8 mouse cellular contexts compared by ENCODE assay signal in genomic region chr11:84957171-84957570, GRCm38 (mm10). TPM values are rescaled to one million over a fixed set of nuclear protein-coding genes. Genes with fewer than 3 reads are reported as not detected.
DNase-seq lines count a peak whose midpoint lies in the region; ATAC-seq and TF ChIP-seq lines count a peak whose summit lies in the region.

No protein-coding gene starts in this region.

- no peak for TF ChIP-seq POLR2A in cerebellum, adult 2 months (IDR thresholded peaks at IDR 0.05; ENCODE audit: borderline replicate concordance, insufficient read depth, low read length)

- H3K27ac ChIP-seq in cerebellum, adult 2 months (ENCODE audit: insufficient read depth, low read length): peak overlapping the region; percentile 19; the same call in 1 of the 2 replicates
- no peak overlapping the region for H3K27ac ChIP-seq in lung, embryonic 14.5 days (ENCODE audit: low read depth)
- no peak overlapping the region for H3K27ac ChIP-seq in limb, embryonic 11.5 days (replicated peaks; ENCODE audit: low read depth, low read length)
- H3K27ac ChIP-seq in stomach, embryonic 15.5 days: no peak overlapping the region

- 5% methylated on average over 15 of the region's 15 CpGs for WGBS in cerebellum, adult 2 months
- 3% methylated on average over 15 of the region's 15 CpGs for WGBS in lung, embryonic 14.5 days
- 6% methylated on average over 15 of the region's 15 CpGs for WGBS in limb, embryonic 11.5 days
- 3% methylated on average over 15 of the region's 15 CpGs for WGBS in stomach, embryonic 15.5 days

- peaks cover 17% of the 10 kb centered on the region for H3K4me1 ChIP-seq in cerebellum, adult 2 months (ENCODE audit: control insufficient read depth, insufficient read depth, low read length)
- no peaks in the 10 kb centered on the region for H3K4me1 ChIP-seq in lung, embryonic 14.5 days (ENCODE audit: insufficient read depth)
- H3K4me1 ChIP-seq in limb, embryonic 11.5 days (ENCODE audit: control insufficient read depth, insufficient read depth, low read length): 0 out of 2 replicates have a peak, but pooled peaks cover 5% of the 10 kb centered on the region
- peaks cover 7% of the 10 kb centered on the region for H3K4me1 ChIP-seq in stomach, embryonic 15.5 days

- DNase-seq in cerebellum, adult 2 months: peak in 1 of 2 experiments; percentile 25
- DNase-seq in cerebellum, adult 9-11 months: no peak
- no peak for DNase-seq in lung, embryonic 14.5 days
- DNase-seq in lung, adult 18-20 months: no peak
- no peak for DNase-seq in limb, embryonic 11.5 days (ENCODE audit: low spot score)
- no peak for DNase-seq in adrenal gland, adult 2 months

- no peaks in the 10 kb centered on the region for H3K36me3 ChIP-seq in lung, embryonic 14.5 days (ENCODE audit: insufficient read depth)
- no peaks in the 10 kb centered on the region for H3K36me3 ChIP-seq in limb, embryonic 11.5 days (ENCODE audit: control insufficient read depth, insufficient read depth, low read length)
- no peaks in the 10 kb centered on the region for H3K36me3 ChIP-seq in stomach, embryonic 15.5 days

- H3K4me3 ChIP-seq in cerebellum, adult 2 months (replicated peaks; ENCODE audit: insufficient read depth, low read depth, low read length): peak overlapping the region; percentile 85
- peak overlapping the region; percentile 17; the same call in 1 of the 2 replicates for H3K4me3 ChIP-seq in lung, embryonic 14.5 days (ENCODE audit: low read depth, low read length)
- peak overlapping the region; percentile 14; the same call in 1 of the 2 replicates for H3K4me3 ChIP-seq in limb, embryonic 11.5 days (ENCODE audit: low read depth, low read length)
- peak overlapping the region; percentile 25; the same call in 1 of the 2 replicates for H3K4me3 ChIP-seq in stomach, embryonic 15.5 days (replicated peaks)

- no peak for TF ChIP-seq CTCF in cerebellum, adult 2 months (IDR thresholded peaks at IDR 0.05; ENCODE audit: borderline replicate concordance, insufficient read depth, low read depth, low read length)
- no peak for TF ChIP-seq CTCF in lung, embryonic 14.5 days (IDR thresholded peaks at IDR 0.05; ENCODE audit: low read depth)

- H3K4me2 ChIP-seq in lung, embryonic 14.5 days: peak overlapping the region; percentile 55
- H3K4me2 ChIP-seq in limb, embryonic 11.5 days (ENCODE audit: low read depth, severe bottlenecking): no peak overlapping the region
- peak overlapping the region; percentile 49 for H3K4me2 ChIP-seq in stomach, embryonic 15.5 days

- H3K9me3 ChIP-seq in lung, embryonic 14.5 days (ENCODE audit: low read depth, low read length): no peaks in the 10 kb centered on the region
- no peaks in the 10 kb centered on the region for H3K9me3 ChIP-seq in limb, embryonic 11.5 days (ENCODE audit: control insufficient read depth, low read length)
- H3K9me3 ChIP-seq in stomach, embryonic 15.5 days: no peaks in the 10 kb centered on the region

- no peak for ATAC-seq in lung, embryonic 14.5 days (ENCODE audit: insufficient read depth)
- no peak for ATAC-seq in limb, embryonic 11.5 days (ENCODE audit: insufficient number of reproducible peaks, low FRiP score, low TSS enrichment, low read depth)
- no peak for ATAC-seq in stomach, embryonic 15.5 days (ENCODE audit: insufficient read depth, low FRiP score, low read depth)
- no peak for ATAC-seq in erythroblast, adult 5-6 weeks (replicated peaks; ENCODE audit: low FRiP score, poor library complexity, severe bottlenecking)

- no peak overlapping the region for H3K9ac ChIP-seq in lung, embryonic 14.5 days
- no peak overlapping the region for H3K9ac ChIP-seq in limb, embryonic 11.5 days (ENCODE audit: low read length)
- no peak overlapping the region for H3K9ac ChIP-seq in stomach, embryonic 15.5 days

- no peaks in the 10 kb centered on the region for H3K27me3 ChIP-seq in cerebellum, adult 2 months (ENCODE audit: control insufficient read depth, insufficient read depth, low read length)
- H3K27me3 ChIP-seq in lung, embryonic 14.5 days (ENCODE audit: insufficient read depth, low read length): peaks cover 34% of the 10 kb centered on the region
- H3K27me3 ChIP-seq in limb, embryonic 11.5 days (ENCODE audit: control insufficient read depth, insufficient read depth, low read length): peaks cover 32% of the 10 kb centered on the region
- H3K27me3 ChIP-seq in stomach, embryonic 15.5 days (replicated peaks): peaks cover 41% of the 10 kb centered on the region

RNA-seq across cellular contexts. Expression of gene Car4, which starts 0.4 kb away (rescaled TPM):
- polyA plus RNA-seq in cerebellum, adult 2 months (2012; rRNA removed): 187 and 208 TPM in 2 replicates
- polyA plus RNA-seq in lung, embryonic 14.5 days (2014; fragmentation: Nextera tagmentation; extraction: Ambion mirVana): 0.28 and 0.54 TPM in 2 replicates
- 0.17 TPM in 1 of 2 replicates, not detected in the other for polyA plus RNA-seq in limb, embryonic 11.5 days (2014; fragmentation: Nextera tagmentation; extraction: Ambion mirVana)
- 0.49 and 0.51 TPM in 2 replicates for polyA plus RNA-seq in stomach, embryonic 15.5 days (2015; fragmentation: Nextera tagmentation; extraction: Ambion mirVana)
- 1 to 10 TPM; 5.2 to 8.5 TPM for total RNA-seq in adrenal gland, adult 2 months (2021)
- 3.8 and 4.3 TPM in 2 replicates for polyA plus RNA-seq in adrenal gland, adult 2 months (2012; rRNA removed)
- total RNA-seq in erythroblast, adult 5-6 weeks (2015; ENCODE audit: low replicate concordance): not detected in 2 replicates
- total RNA-seq in erythroblast, adult 5-6 weeks (2017; ENCODE audit: low replicate concordance): not detected in 2 replicates

RNA-seq across cellular contexts. Expression of gene Znhit3, which starts 41.0 kb away (rescaled TPM):
- 44.7 and 47.5 TPM in 2 replicates for polyA plus RNA-seq in cerebellum, adult 2 months (2012; rRNA removed)
- polyA plus RNA-seq in lung, embryonic 14.5 days (2014; fragmentation: Nextera tagmentation; extraction: Ambion mirVana): 57.3 and 61.4 TPM in 2 replicates
- polyA plus RNA-seq in limb, embryonic 11.5 days (2014; fragmentation: Nextera tagmentation; extraction: Ambion mirVana): 72.4 and 73.5 TPM in 2 replicates
- polyA plus RNA-seq in stomach, embryonic 15.5 days (2015; fragmentation: Nextera tagmentation; extraction: Ambion mirVana): 52.9 and 56.9 TPM in 2 replicates
- 10 to 100 TPM in 1 of 2 experiments, 1 to 10 TPM in 1; 8.6 to 13.7 TPM for total RNA-seq in adrenal gland, adult 2 months (2021)
- polyA plus RNA-seq in adrenal gland, adult 2 months (2012; rRNA removed): 5.8 and 6.2 TPM in 2 replicates
- 1.5 and 6.5 TPM in 2 replicates for total RNA-seq in erythroblast, adult 5-6 weeks (2015; ENCODE audit: low replicate concordance)
- total RNA-seq in erythroblast, adult 5-6 weeks (2017; ENCODE audit: low replicate concordance): 3.7 and 9.1 TPM in 2 replicates

Comparison
In these comparisons a context has a peak if more than half of its experiments do, and no peak if none do; other contexts are left out.
1. H3K4me3 ChIP-seq: peak in every context shown above with its lines; median percentile 85 in cerebellum, adult 2 months; 25 in stomach, embryonic 15.5 days; 17 in lung, embryonic 14.5 days; 14 in limb, embryonic 11.5 days.
2. RNA of gene Car4, which starts 0.4 kb away (polyA plus RNA-seq): 187 to 208 TPM in cerebellum, adult 2 months; 3.8 to 4.3 TPM in adrenal gland, adult 2 months, 0.49 to 0.51 TPM in stomach, embryonic 15.5 days, 0.28 to 0.54 TPM in lung, embryonic 14.5 days and 0.17 TPM in limb, embryonic 11.5 days; every median in the first group is over 10 times any median in the second.